Mouse (Mus musculus) heart, postnatal 4 days (tissue): ENCODE results near the gene Dmwd. TPM values are rescaled to one million over a fixed set of nuclear protein-coding genes. Genes with fewer than 3 reads are reported as not detected.
"Not testable (repeated sequence)": the region's sequence is repeated elsewhere in the genome, so short reads cannot be mapped to it uniquely, and the experiment has no call there.

Experiments
- DNase-seq: peaks from one replicate; pipeline ENCODE4 v3.0.0; 2021
- total RNA-seq, 2 experiments: library from RNA; stranded (reverse); gene quantifications; 2 replicates each; pipeline ENCODE4 v1.2.3; 2021

Dmwd gene
- 10 to 100 TPM; 60.3 to 62.9 TPM for total RNA-seq

DNA sequence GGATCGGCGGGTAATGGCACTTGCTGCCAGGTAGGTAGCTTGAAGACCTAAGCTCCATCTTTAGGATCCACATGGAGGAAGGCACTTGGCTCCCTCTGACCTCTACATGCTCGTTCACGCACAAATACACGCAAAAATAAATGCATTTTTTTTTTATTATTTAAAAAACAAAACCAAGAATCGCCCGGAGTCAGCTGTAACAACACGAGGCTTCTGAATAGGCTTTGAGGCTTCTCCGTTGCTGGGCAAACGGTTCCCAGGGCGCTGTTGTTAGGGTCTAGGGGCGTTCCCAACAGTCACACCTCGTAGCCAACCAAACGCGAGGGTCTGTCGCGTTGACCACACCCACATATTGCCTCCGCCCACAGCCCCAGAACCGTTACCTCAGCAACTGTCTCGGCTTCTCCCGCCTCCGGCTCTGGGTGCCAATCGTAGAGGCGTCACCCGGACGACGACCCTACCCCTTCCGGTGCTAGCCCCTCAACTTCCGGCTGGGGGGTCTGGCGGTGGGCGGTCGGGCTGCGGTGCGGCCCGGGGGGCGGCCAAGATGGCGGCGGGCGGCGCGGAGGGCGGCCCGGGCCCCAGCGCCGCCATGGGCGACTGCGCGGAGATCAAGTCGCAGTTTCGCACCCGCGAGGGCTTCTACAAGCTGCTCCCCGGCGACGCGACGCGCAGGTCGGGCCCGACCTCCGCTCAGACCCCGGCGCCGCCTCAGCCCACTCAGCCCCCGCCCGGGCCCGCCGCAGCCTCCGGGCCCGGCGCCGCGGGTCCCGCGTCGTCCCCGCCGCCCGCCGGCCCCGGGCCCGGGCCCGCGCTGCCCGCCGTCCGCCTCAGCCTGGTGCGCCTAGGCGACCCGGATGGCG is at the start of gene Dmwd:
Gene Dmwd, plus strand, starts transcription at position 505 of the 863 bp plus-strand sequence.
- DNase-seq = peak; percentile 97

DNA sequence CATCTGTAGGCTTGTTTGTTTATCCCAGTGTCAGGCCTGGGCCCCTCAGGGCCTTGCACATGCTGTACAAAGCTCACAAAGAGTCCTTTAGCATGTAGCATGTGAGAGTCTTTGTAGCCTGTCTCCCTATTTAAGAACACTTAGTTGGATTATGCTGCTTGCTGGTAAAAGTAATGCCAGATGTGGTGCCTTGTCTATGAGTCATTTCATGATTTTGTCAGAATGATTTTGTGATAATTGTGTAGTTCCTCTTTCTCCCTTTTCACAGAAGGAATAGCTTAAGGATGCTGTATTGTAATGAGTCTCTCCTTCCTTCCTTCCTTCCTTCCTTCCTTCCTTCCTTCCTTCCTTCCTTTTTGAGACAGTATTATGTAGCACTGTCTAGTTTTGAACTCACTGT is 48.0 kb upstream of the Dmwd start:
- DNase-seq = no peak

GRCm38 (mm10) chr7:19029084-19029653 is 46.9 kb upstream of the Dmwd start:
- DNase-seq = peak; percentile 71

DNA sequence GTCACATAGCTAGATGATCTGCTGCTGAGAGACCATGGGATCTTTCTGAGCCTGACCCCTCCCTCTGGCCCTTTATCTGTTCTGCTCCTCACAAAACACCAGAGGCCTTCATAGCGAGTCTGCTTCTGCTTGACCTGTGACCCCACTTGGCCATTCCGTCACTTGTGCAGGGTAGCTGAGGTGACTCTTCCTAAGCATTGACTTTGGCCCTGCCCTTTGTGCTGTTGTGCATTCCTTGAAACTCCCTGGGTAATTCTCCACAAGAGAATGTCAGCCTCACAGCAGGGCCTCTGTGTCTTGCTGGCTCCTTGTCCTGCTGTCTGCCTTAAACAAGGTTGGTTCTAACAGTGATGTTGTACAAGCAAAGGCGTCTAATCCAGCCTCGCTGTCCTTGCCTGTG is 44.4 kb upstream of the Dmwd start:
- DNase-seq = no peak

- no peak for DNase-seq
These were observed 31.4 kb upstream of the Dmwd start for GRCm38 (mm10) chr7:19044616-19045015.

GRCm38 (mm10) chr7:19046286-19047069 is 29.5 kb upstream of the Dmwd start:
- DNase-seq = no peak

DNA sequence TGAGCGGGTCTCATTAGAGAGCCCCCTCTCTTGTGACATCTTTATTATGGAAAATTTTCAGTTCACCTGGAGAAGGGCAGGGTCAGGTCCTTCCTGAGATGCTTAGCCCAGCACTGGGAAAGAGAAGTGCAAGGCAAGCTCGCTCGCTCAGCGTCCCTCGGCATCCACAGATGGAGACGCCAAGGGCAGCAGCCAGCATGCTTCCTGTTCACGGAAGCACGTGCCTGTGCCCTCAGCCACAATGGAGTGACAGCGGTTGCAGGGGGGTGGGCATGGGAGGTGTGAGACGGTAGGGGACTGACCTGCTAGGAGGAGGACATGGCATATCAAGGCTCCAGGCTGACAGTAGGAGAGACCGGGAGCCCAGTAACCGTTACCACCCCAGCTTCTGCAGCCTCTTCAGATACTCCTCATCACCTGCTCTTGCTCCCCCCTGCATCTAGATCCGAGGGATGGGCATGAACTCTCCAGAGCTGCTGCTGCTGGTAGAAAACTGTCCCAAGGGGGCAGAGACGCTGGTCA is 28.0 kb upstream of the Dmwd start:
- no peak for DNase-seq

DNA sequence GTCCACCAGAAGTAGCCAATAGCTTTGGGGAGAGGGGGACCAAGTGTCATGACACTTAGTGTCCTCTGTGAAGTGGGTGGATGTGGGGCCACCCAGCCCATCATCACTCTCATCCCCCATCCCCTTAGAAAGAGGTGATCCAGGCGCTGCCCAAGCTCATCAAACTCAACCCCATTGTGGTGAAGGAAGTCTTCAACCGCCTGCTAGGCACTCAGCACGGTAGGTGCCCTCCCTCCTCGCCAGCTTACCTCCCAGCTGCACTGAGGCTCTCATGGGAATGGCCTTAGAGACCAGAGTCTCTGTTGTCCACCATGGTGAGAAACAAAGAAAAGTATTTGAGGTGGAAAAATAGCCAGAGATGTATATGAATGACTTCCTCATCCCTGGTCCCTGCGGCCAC is 26.8 kb upstream of the Dmwd start:
- DNase-seq = no peak

DNA sequence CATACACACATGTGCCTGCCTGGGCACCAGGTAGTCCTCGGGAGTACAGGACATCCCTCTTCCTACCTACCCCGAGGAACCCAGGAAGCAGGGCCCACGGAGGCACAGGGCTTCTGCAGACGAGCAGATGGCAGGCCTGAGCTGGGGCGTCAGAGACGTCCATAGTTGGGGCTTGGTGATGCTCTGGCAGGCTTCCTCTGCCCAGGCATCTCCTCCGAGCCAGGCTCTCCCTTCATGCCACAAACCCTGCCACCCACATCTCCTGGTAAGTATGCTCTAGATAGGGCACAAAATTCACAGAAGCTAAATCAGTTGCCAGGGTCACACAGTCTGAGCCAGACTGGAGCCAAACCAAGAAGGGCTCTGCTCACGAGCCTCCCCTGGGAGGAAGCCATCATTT is 25.9 kb upstream of the Dmwd start:
- DNase-seq = no peak

DNA sequence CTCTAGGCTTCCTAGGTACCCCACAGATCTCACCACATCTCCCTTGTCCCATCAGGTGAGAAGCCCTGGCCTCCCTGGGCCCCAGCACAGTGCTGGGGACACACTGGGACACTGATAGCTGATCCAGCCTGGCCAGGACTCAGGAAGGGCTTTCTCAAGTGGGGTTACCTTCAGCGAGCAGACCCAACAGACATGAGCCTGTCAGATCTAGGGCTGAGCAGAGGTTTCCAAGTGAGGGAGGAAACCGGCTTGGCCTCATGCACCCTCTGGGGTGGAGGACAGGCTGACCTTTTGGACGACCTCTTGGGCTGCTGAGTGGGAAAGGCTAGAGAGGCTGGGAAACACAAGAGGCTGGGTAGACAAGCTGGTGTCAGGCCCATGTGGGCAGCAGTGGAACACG is 24.9 kb upstream of the Dmwd start:
- no peak for DNase-seq

DNA sequence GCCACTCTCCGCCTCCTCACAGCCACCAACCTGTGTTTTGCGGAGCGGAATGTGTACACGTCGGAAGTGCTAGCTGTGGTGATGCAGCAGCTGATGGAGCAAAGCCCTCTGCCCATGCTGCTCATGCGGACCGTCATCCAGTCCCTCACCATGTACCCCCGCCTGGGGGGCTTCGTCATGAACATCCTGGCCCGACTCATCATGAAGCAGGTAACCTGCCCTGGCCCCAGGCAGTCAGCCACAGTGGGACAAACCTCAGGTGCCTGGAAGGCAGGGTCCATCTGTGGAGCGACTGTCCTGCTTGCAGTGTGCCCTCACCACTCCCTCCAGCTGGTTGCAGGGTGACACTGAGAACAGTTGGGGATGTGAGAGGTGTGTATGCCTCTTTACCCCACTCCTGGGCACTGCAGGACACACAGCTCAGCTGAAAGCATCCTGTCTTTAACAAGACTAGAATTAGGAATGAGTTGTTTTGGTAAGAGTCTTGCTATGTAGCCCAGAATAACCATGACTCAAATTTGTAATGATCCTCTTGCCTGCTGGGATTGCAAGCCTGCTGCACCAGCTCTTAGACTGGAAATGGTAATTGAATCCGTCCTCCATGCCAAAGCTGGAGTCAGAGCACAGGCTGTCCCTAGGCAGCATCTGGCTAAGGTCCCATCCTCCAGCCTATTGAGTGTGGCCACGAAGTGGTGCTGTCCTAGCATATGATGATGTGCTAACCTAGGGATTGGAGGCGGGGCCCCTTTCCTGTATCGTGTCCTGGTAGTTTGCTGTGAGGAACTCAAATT is 23.5 kb upstream of the Dmwd start:
- DNase-seq = no peak

DNA sequence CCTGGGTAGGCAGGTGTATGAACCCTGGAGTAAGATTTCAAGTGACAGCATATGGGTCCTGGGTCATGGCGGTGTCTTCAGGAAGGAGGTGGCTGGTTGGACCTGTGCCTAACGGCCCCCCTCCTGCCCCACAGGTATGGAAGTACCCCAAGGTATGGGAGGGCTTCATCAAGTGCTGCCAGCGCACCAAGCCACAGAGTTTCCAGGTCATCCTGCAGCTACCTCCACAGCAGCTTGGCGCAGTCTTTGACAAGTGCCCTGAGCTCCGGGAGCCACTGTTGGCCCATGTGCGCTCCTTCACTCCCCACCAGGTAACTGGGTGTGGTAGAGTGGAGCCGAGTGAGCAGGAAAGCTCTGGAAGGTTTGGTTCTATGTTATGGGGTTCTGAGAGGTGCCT is 22.9 kb upstream of the Dmwd start:
- no peak for DNase-seq

DNA sequence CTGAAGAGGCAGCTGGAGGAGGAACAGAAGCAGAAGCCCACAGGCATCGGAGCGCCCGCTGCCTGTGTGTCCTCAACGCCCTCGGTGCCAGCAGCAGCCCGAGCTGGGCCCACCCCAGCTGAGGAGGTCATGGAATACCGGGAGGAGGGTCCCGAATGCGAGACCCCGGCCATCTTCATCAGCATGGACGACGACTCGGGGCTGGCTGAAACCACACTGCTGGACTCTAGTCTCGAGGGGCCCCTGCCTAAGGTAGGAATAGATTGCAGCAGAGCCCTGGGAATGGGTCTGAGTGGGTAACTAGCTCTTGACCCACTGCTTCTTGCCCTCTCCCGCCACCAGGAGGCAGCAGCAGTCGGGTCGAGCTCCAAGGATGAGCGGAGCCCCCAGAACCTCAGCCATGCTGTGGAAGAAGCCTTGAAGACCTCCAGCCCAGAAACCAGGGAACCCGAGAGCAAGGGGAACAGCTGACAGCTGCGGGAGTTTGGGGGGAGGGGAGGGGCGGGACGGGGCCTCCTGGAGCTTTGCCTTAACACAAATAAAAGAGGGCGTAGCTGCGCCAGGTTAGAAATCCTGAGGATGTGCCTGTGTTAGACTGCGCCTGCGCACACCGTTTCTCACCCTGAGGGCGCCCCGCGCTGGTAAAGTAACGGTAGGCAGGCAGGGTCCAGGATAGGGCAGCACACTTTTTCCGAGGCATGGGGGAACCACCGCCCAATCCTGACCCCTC is 21.8 kb upstream of the Dmwd start, which contains the start of gene Rsph6a:
Gene Rsph6a, plus strand, starts transcription at position 644 of the 730 bp plus-strand sequence.
- peak; percentile 74 for DNase-seq

DNA sequence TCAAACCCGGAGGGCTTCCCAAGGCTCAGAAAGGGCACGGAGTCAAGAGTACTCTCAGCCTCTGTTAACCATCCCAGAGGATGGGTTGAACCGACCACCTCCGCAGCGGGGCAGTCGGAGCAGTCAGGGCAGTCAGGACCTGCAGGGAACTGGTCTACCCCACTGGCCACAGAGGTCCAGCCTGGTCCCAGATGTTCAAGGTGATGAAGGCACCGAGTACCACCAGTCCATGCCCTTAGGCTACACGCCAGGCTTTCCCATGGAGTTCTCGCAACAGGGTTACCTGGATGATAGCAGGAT is 21.3 kb upstream of the Dmwd start:
- DNase-seq = no peak

- DNase-seq = no peak
These were observed 20.9 kb upstream of the Dmwd start for GRCm38 (mm10) chr7:19055108-19055507.

DNA sequence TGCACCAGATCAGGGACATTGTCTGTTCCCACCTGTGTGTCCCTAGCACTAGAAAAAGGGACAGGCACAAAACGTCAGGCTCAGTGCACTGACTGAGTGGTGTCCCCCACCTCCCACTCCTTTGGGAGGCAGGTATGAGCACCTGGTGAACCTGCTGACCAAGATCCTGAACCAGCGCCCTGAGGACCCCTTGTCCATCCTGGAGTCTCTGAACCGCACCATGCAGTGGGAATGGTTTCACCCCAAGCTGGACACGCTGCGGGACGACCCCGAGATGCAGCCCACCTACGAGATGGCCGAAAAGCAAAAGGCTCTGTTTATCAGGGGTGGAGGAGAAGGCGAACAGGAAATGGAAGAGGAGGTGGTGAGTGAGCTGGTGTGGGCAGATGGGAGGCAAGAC is 18.6 kb upstream of the Dmwd start:
- no peak for DNase-seq

DNA sequence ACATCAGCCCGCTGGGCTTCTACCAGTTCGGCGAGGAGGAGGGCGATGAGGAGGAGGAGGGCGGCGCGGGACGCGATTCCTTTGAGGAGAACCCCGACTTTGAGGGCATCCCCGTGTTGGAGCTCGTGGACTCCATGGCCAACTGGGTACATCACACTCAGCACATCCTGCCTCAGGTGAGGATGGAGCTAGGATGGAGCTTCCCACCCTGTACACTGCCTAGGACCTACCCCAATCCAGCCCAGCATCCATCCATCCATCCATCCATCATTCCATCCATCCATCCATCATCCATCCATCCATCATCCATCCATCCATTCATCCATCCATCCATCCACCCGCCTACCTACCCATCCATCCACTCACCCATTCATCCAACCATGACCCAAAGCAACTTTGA is 10.1 kb upstream of the Dmwd start:
- no peak for DNase-seq

DNA sequence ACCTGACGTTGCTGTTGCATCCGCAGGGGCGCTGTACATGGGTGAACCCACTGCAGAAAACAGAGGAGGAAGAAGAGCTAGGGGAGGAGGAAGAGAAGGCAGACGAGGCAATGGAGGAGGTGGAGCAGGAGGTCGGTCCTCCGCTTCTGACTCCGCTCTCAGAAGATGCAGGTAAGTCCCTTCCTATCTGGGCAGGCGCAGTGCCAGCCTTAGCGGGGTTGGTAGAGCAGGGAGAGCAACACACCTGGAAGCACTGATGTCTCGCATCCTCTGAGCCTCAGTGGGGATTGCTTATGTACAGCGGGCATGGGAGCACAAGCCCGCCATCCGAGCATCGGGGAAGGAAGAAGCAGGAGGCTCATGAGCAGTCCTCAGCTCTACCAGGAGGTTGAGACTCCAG is 9.0 kb upstream of the Dmwd start:
- DNase-seq = no peak

- no peak for DNase-seq
These were observed 8.1 kb upstream of the Dmwd start for GRCm38 (mm10) chr7:19067935-19068334.

GRCm38 (mm10) chr7:19068707-19069106 is 7.3 kb upstream of the Dmwd start:
- DNase-seq = peak; percentile 82

DNA sequence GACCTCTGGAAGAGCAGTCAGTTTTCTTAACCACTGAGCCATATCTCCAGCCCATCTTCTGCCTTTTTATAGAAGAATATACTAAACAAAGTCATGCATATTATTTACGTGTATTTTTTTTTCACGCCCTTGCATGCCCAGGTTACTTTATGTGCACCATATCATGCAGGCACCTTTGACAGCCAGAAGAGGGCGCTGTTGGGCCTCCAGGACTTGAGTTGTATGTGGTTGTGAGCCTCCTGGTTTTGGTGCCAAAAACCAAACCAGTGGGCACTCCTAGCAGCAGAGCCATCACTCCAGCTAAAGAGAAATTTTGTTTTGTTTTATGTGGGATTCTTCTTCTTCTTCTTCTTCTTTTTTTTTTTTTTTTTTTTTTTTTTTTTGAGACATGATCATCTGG is 6.5 kb upstream of the Dmwd start:
- DNase-seq = peak; percentile 58

GRCm38 (mm10) chr7:19071024-19071423 is 5.0 kb upstream of the Dmwd start:
- DNase-seq = not testable (repeated sequence)
